Mouse (Mus musculus) C2C12 (cell line): ENCODE results near the gene Zfp975.
"Not testable (repeated sequence)": the region's sequence is repeated elsewhere in the genome, so short reads cannot be mapped to it uniquely, and the experiment has no call there.

Source experiments
- CTCF ChIP-seq: IDR thresholded peaks from one replicate; pipeline ENCODE4 v1.5.1; 2011; ENCODE audit not compliant: control insufficient read depth, insufficient read depth, insufficient read length
- MAX ChIP-seq: IDR thresholded peaks from one replicate; pipeline ENCODE4 v1.6.1; 2011; ENCODE audit warnings: mild to moderate bottlenecking, control low read depth
- MYOD1 ChIP-seq: IDR thresholded peaks from one replicate; pipeline ENCODE4 v1.6.1; 2011; ENCODE audit warnings: low read depth; ENCODE audit not compliant: control insufficient read depth, insufficient read length
- MYOG ChIP-seq: IDR thresholded peaks from one replicate; pipeline ENCODE4 v1.6.1; 2011; ENCODE audit not compliant: control insufficient read depth, insufficient read length; ENCODE audit errors: extremely low read depth
- USF1 ChIP-seq: IDR thresholded peaks from one replicate; pipeline ENCODE4 v1.6.1; 2011; ENCODE audit warnings: low read depth, mild to moderate bottlenecking, control low read depth, moderate library complexity

GRCm38 (mm10) chr7:42631031-42631430 is 61.5 kb downstream of the Zfp975 start:
- not testable (repeated sequence) for TF ChIP-seq MYOG, CTCF, MAX, USF1, MYOD1
